Mouse (Mus musculus) hindbrain, embryonic 16.5 days (tissue): Measurements from ENCODE around the gene Btbd19. TPM values are rescaled to one million over a fixed set of nuclear protein-coding genes. Genes with fewer than 3 reads are reported as not detected.

Experiments
- microRNA-seq: library from miRNA; unstranded; fragments of <30 nt; microRNA quantifications from one replicate; pipeline ENCODE4, GENCODE M21; 2017
- polyA plus RNA-seq: library from polyadenylated mRNA; unstranded; fragments of >200 nt; fragmentation: Nextera tagmentation; extraction: Ambion mirVana; gene quantifications from 2 replicates; pipeline ENCODE4 v1.2.1, GENCODE M21; 2015

The Btbd19 gene
- polyA plus RNA-seq, 1 experiment from 2014 or later: 3.9 TPM

Small RNAs within 50 kb of the gene (microRNA-seq; reads per million reads assigned to microRNA genes)
- gene Gm22398: not detected

Other genes starting within 250 kb of the Btbd19 start
- 4.1 and 4.8 TPM in 2 replicates for gene Zswim5, start 248.3 kb downstream of the Btbd19 start, polyA plus RNA-seq
- gene Urod, start 131.3 kb downstream of the Btbd19 start, polyA plus RNA-seq: 59.8 and 60.2 TPM in 2 replicates
- gene Hectd3, start 130.4 kb downstream of the Btbd19 start, polyA plus RNA-seq: 22.0 and 23.9 TPM in 2 replicates
- gene Eif2b3, start 106.3 kb downstream of the Btbd19 start, polyA plus RNA-seq: 44.9 and 47.5 TPM in 2 replicates
- gene Ptch2, start 29.6 kb downstream of the Btbd19 start, polyA plus RNA-seq: 7.8 and 9.6 TPM in 2 replicates
- 1.5 and 1.8 TPM in 2 replicates for gene Tctex1d4, start 1.1 kb upstream of the Btbd19 start, polyA plus RNA-seq
- gene Plk3, start 8.2 kb upstream of the Btbd19 start, polyA plus RNA-seq: 24.0 and 24.8 TPM in 2 replicates
- 320 and 403 TPM in 2 replicates for gene Rps8, start 30.5 kb upstream of the Btbd19 start, polyA plus RNA-seq
- gene Kif2c, start 56.9 kb upstream of the Btbd19 start, polyA plus RNA-seq: 10.1 and 14.0 TPM in 2 replicates
- 10.3 and 11.4 TPM in 2 replicates for gene Tmem53, start 126.2 kb upstream of the Btbd19 start, polyA plus RNA-seq
- 2.3 and 2.9 TPM in 2 replicates for gene Armh1, start 126.4 kb upstream of the Btbd19 start, polyA plus RNA-seq